Mouse (Mus musculus) stomach, embryonic 16.5 days (tissue): ENCODE results near the gene Cldn34b1. TPM values are rescaled to one million over a fixed set of nuclear protein-coding genes. Genes with fewer than 3 reads are reported as not detected.
"Not testable (repeated sequence)": the region's sequence is repeated elsewhere in the genome, so short reads cannot be mapped to it uniquely, and the experiment has no call there.

Source experiments
- ATAC-seq: fragments of 200-750 bp; cut with Nextera tagmentation; 2 replicates; pipeline ENCODE4 v1.8.0; 2017; ENCODE audit warnings: moderate number of reproducible peaks, moderate TSS enrichment; ENCODE audit not compliant: insufficient read depth, low FRiP score
- H3K27ac ChIP-seq: fragments of 300-500 bp; sonication (generic); 2 replicates; pipeline ENCODE4 v1.5.1; 2014; ENCODE audit warnings: low read length
- H3K27me3 ChIP-seq: fragments of 300-500 bp; sonication (generic); 2 replicates; pipeline ENCODE4 v1.6.1; 2014; ENCODE audit warnings: low read length, control low read depth, mixed read lengths; ENCODE audit not compliant: control insufficient read depth, insufficient read depth
- H3K36me3 ChIP-seq: fragments of 300-500 bp; sonication (generic); 2 replicates; pipeline ENCODE4 v1.6.1; 2014; ENCODE audit warnings: low read length; ENCODE audit not compliant: control insufficient read depth, insufficient read depth
- H3K4me1 ChIP-seq: fragments of 300-500 bp; sonication (generic); 2 replicates; pipeline ENCODE4 v1.6.1; 2014; ENCODE audit warnings: low read length, control low read depth, mixed read lengths; ENCODE audit not compliant: control insufficient read depth, insufficient read depth
- H3K4me2 ChIP-seq: fragments of 300-500 bp; sonication (generic); 2 replicates; pipeline ENCODE4 v1.6.1; 2014; ENCODE audit warnings: low read depth, low read length, mixed read lengths
- H3K4me3 ChIP-seq: fragments of 300-500 bp; sonication (generic); replicated peaks from 2 replicates; pipeline ENCODE4 v1.5.1; 2014; ENCODE audit warnings: mild to moderate bottlenecking, low read length
- H3K9ac ChIP-seq: fragments of 300-500 bp; sonication (generic); 2 replicates; pipeline ENCODE4 v1.6.1; 2014; ENCODE audit warnings: low read length
- H3K9me3 ChIP-seq: fragments of 300-500 bp; sonication (generic); replicated peaks from 2 replicates; pipeline ENCODE4 v1.6.1; 2016; ENCODE audit warnings: low read length, control low read depth; ENCODE audit not compliant: control insufficient read depth
- WGBS: fragments of 180-500 bp; shearing (Covaris S2); extraction: QIAGEN DNeasy Blood & Tissue Kit; methylation state at CpG from one replicate; pipeline ENCODE4 v1.1.7; 2014; 5-methylcytosine and 5-hydroxymethylcytosine counted together
- polyA plus RNA-seq: library from polyadenylated mRNA; unstranded; fragments of >200 nt; fragmentation: Nextera tagmentation; extraction: Ambion mirVana; gene quantifications from 2 replicates; pipeline ENCODE4 v1.2.1, GENCODE M21; 2015

Cldn34b1 gene
- not detected in 2 replicates for polyA plus RNA-seq

GRCm38 (mm10) chrX:154890167-154890566 lies at the start of gene Cldn34b1:
TSS of gene Cldn34b1 (minus strand) at chrX:154890267.
- not testable (repeated sequence) for H3K4me3 ChIP-seq, H3K27me3 ChIP-seq, H3K9ac ChIP-seq, H3K36me3 ChIP-seq, ATAC-seq, H3K4me2 ChIP-seq, H3K27ac ChIP-seq, H3K4me1 ChIP-seq, H3K9me3 ChIP-seq
- WGBS, result 83% methylated on average over 3 of the region's 3 CpGs

DNA sequence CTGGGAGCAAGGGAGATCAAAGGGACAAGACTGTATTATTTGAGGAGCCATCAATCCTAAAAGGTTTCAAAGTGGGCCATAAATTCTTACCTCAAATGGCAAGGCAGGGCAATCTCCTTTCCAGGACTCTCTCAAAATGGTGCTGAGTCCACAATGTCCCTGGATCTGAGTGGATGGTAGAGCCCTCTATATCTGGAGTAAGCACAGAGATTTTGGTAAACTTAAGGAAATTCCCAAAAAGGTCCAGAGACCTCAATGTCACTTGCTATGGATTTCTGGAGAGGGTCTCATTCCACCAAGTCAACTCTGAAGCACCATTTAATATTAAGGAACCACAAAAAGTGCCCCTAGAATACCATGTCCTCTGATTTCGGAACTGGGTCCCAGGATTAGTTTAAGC lies 45.8 kb upstream of the Cldn34b1 start, which contains the start of gene Magea6:
Gene Magea6, minus strand, starts transcription at position 101 of the 400 bp plus-strand sequence.
- not testable (repeated sequence) for H3K4me1 ChIP-seq, H3K27ac ChIP-seq, H3K9me3 ChIP-seq, H3K4me3 ChIP-seq, H3K9ac ChIP-seq, H3K27me3 ChIP-seq, ATAC-seq, H3K4me2 ChIP-seq, H3K36me3 ChIP-seq
- 50% methylated on average over 1 of the region's 1 CpGs for WGBS

Other genes with a start within 250 kb of the Cldn34b1 start
- not detected in 2 replicates for gene Magea6, start 45.7 kb upstream of the Cldn34b1 start, polyA plus RNA-seq
- gene Magea3, start 59.2 kb upstream of the Cldn34b1 start, polyA plus RNA-seq, result not detected in 2 replicates
- not detected in 2 replicates for gene Magea8, start 105.6 kb upstream of the Cldn34b1 start, polyA plus RNA-seq
- gene Magea5, start 172.9 kb upstream of the Cldn34b1 start, polyA plus RNA-seq, result not detected in 2 replicates
- gene Magea1, start 199.5 kb upstream of the Cldn34b1 start, polyA plus RNA-seq, result not detected in 2 replicates
- not detected in 2 replicates for gene Magea2, start 203.4 kb upstream of the Cldn34b1 start, polyA plus RNA-seq
- not detected in 2 replicates for gene Cldn34b2, start 238.1 kb upstream of the Cldn34b1 start, polyA plus RNA-seq